Mouse (Mus musculus): ENCODE data around the gene Chka.
A peak's percentile ranks its signal among the peaks of the same experiment; 100 is the strongest.

The Chka gene

GRCm38 (mm10) chr19:3916727-3917126 is 65.2 kb downstream of the Chka start:
- DNase-seq (ENCODE audit: low read depth), result no peak

GRCm38 (mm10) chr19:3919928-3920327 is 68.4 kb downstream of the Chka start:
- no peak for DNase-seq (ENCODE audit: low read depth)

GRCm38 (mm10) chr19:3922661-3923371 is 71.2 kb downstream of the Chka start:
- no peak for DNase-seq (ENCODE audit: low read depth)

GRCm38 (mm10) chr19:3923586-3923985 is 72.0 kb downstream of the Chka start:
- DNase-seq (ENCODE audit: low read depth), result no peak

- DNase-seq (ENCODE audit: low read depth), result no peak
Measured at GRCm38 (mm10) chr19:3924190-3924589, 72.6 kb downstream of the Chka start.

- no peak for DNase-seq (ENCODE audit: low read depth)
Measured at GRCm38 (mm10) chr19:3924868-3925267, 73.3 kb downstream of the Chka start.

- no peak for DNase-seq (ENCODE audit: low read depth)
Measured at GRCm38 (mm10) chr19:3925859-3926258, 74.3 kb downstream of the Chka start.

GRCm38 (mm10) chr19:3926279-3926678 is 74.7 kb downstream of the Chka start:
- no peak for DNase-seq (ENCODE audit: low read depth)

- no peak for DNase-seq (ENCODE audit: low read depth)
Measured at GRCm38 (mm10) chr19:3926685-3927084, 75.1 kb downstream of the Chka start.

GRCm38 (mm10) chr19:3927989-3928388 is 76.4 kb downstream of the Chka start:
- no peak for DNase-seq (ENCODE audit: low read depth)

GRCm38 (mm10) chr19:3928779-3929178 is 77.2 kb downstream of the Chka start:
- DNase-seq (ENCODE audit: low read depth), result no peak

- no peak for DNase-seq (ENCODE audit: low read depth)
Measured at GRCm38 (mm10) chr19:3929211-3929941, 77.8 kb downstream of the Chka start, which contains the start of gene Aldh3b1. Gene Aldh3b1 (minus strand): TSS chr19:3929808.

GRCm38 (mm10) chr19:3930262-3931057 is 78.9 kb downstream of the Chka start:
- DNase-seq (ENCODE audit: low read depth), result no peak

GRCm38 (mm10) chr19:3931716-3932115 is 80.1 kb downstream of the Chka start:
- DNase-seq (ENCODE audit: low read depth), result no peak

- peak; percentile 78 for DNase-seq (ENCODE audit: low read depth)
Measured at GRCm38 (mm10) chr19:3935032-3935895, 83.7 kb downstream of the Chka start, which contains the start of gene Unc93b1. Gene Unc93b1 (plus strand): TSS chr19:3935186.

- DNase-seq (ENCODE audit: low read depth), result peak; percentile 78
Measured at GRCm38 (mm10) chr19:3935896-3936850, 84.6 kb downstream of the Chka start.

GRCm38 (mm10) chr19:3942315-3942714 is 90.7 kb downstream of the Chka start:
- DNase-seq (ENCODE audit: low read depth), result no peak

- peak; percentile 85 for DNase-seq (ENCODE audit: low read depth)
Measured at GRCm38 (mm10) chr19:3942986-3943735, 91.6 kb downstream of the Chka start.
